Mouse (Mus musculus): ENCODE data around the gene Pparg.

The Pparg gene

GRCm38 (mm10) chr6:115361606-115362462 is 1.1 kb downstream of the Pparg start:
- in situ Hi-C loops (cut with MboI, MseI), result no loop called here

GRCm38 (mm10) chr6:115366869-115367610 is 6.3 kb downstream of the Pparg start:
- in situ Hi-C loops (cut with MboI, MseI), result no loop called here

- in situ Hi-C loops (cut with MboI, MseI), result no loop called here
Measured at GRCm38 (mm10) chr6:115374871-115375852, 14.4 kb downstream of the Pparg start.

GRCm38 (mm10) chr6:115380596-115380995 is 19.8 kb downstream of the Pparg start:
- in situ Hi-C loops (cut with MboI, MseI), result no loop called here

- in situ Hi-C loops (cut with MboI, MseI), result no loop called here
Measured at GRCm38 (mm10) chr6:115382712-115383111, 22.0 kb downstream of the Pparg start.

- in situ Hi-C loops (cut with MboI, MseI), result no loop called here
Measured at GRCm38 (mm10) chr6:115389945-115390540, 29.3 kb downstream of the Pparg start.

GRCm38 (mm10) chr6:115396911-115397310 is 36.2 kb downstream of the Pparg start:
- in situ Hi-C loops (cut with MboI, MseI), result no loop called here

- in situ Hi-C loops (cut with MboI, MseI), result loop anchor here (5.0 kb wide), 1 partner anchor 48 kb away; no protein-coding TSS in a partner anchor
Measured at GRCm38 (mm10) chr6:115404354-115404753, 43.6 kb downstream of the Pparg start.

- in situ Hi-C loops (cut with MboI, MseI), result no loop called here
Measured at GRCm38 (mm10) chr6:115411477-115411876, 50.7 kb downstream of the Pparg start.

- in situ Hi-C loops (cut with MboI, MseI), result no loop called here
Measured at GRCm38 (mm10) chr6:115418171-115418570, 57.4 kb downstream of the Pparg start.

- in situ Hi-C loops (cut with MboI, MseI), result no loop called here
Measured at GRCm38 (mm10) chr6:115418964-115419363, 58.2 kb downstream of the Pparg start.

GRCm38 (mm10) chr6:115420963-115421362 is 60.2 kb downstream of the Pparg start:
- in situ Hi-C loops (cut with MboI, MseI), result no loop called here

GRCm38 (mm10) chr6:115421665-115422064 is 60.9 kb downstream of the Pparg start:
- in situ Hi-C loops (cut with MboI, MseI), result no loop called here

- in situ Hi-C loops (cut with MboI, MseI), result no loop called here
Measured at GRCm38 (mm10) chr6:115424433-115424832, 63.7 kb downstream of the Pparg start.

GRCm38 (mm10) chr6:115432726-115433125 is 72.0 kb downstream of the Pparg start:
- in situ Hi-C loops (cut with MboI, MseI), result loop anchor here (10.0 kb wide), 1 partner anchor 1778 kb away; no protein-coding TSS in a partner anchor

- in situ Hi-C loops (cut with MboI, MseI), result loop anchor here (10.0 kb wide), 1 partner anchor 1779 kb away; no protein-coding TSS in a partner anchor
Measured at GRCm38 (mm10) chr6:115434054-115434453, 73.3 kb downstream of the Pparg start.

- in situ Hi-C loops (cut with MboI, MseI), result loop anchor here (10.0 kb wide), 1 partner anchor 1780 kb away; no protein-coding TSS in a partner anchor
Measured at GRCm38 (mm10) chr6:115434816-115435215, 74.1 kb downstream of the Pparg start.

- in situ Hi-C loops (cut with MboI, MseI), result no loop called here
Measured at GRCm38 (mm10) chr6:115440231-115441006, 79.7 kb downstream of the Pparg start.

- in situ Hi-C loops (cut with MboI, MseI), result loop anchor here (5.0 kb wide), 1 partner anchor 50 kb away; no protein-coding TSS in a partner anchor
Measured at GRCm38 (mm10) chr6:115452501-115452900, 91.8 kb downstream of the Pparg start.
